Mouse (Mus musculus) liver, embryonic 14.5 days (tissue): ENCODE data around the gene Cmtm3. TPM values are rescaled to one million over a fixed set of nuclear protein-coding genes. Genes with fewer than 3 reads are reported as not detected.
A peak's percentile ranks its signal among the peaks of the same experiment; 100 is the strongest.

ENCODE experiments used
- ATAC-seq: fragments of 200-750 bp; cut with Nextera tagmentation; 2 replicates; pipeline ENCODE4 v1.8.0; 2017; ENCODE audit warnings: moderate number of reproducible peaks, mild to moderate bottlenecking, moderate library complexity; ENCODE audit not compliant: insufficient read depth
- DNase-seq, 3 experiments: peaks; one replicate each; pipeline ENCODE4 v3.0.0-alpha.2; 2012 to 2013; ENCODE audit warnings: low read depth in 3 of 3, low spot score in 3 of 3
- H3K27ac ChIP-seq: fragments of 300-500 bp; sonication (generic); 2 replicates; pipeline ENCODE4 v1.5.1; 2014; ENCODE audit warnings: moderate library complexity, mild to moderate bottlenecking, control low read depth, inconsistent platforms
- H3K27me3 ChIP-seq: fragments of 300-500 bp; sonication (generic); 2 replicates; pipeline ENCODE4 v1.6.1; 2014; ENCODE audit warnings: mild to moderate bottlenecking, low read length, moderate library complexity; ENCODE audit not compliant: control insufficient read depth, insufficient read depth
- H3K36me3 ChIP-seq: fragments of 300-500 bp; sonication (generic); replicated peaks from 2 replicates; pipeline ENCODE4 v1.6.1; 2014; ENCODE audit warnings: low read depth; ENCODE audit not compliant: control insufficient read depth, insufficient read depth
- H3K4me1 ChIP-seq, 2 experiments: fragments of 200-500 bp in 1 of 2; fragments of 300-500 bp in 1 of 2; sonication (generic) in 1 of 2; replicated peaks; 2 replicates each; pipeline ENCODE4 v1.6.1; 2012 to 2014; ENCODE audit warnings: antibody characterized with exemption in 1 of 2, inconsistent platforms in 1 of 2, low read length in 1 of 2; ENCODE audit not compliant: control insufficient read depth in 2 of 2, insufficient read depth in 2 of 2
- H3K4me2 ChIP-seq: fragments of 300-500 bp; sonication (generic); 2 replicates; pipeline ENCODE4 v1.6.1; 2014; ENCODE audit warnings: low read depth, mild to moderate bottlenecking, control low read depth, moderate library complexity
- H3K4me3 ChIP-seq, 2 experiments: fragments of 200-500 bp in 1 of 2; fragments of 300-500 bp in 1 of 2; sonication (generic) in 1 of 2; 2 replicates each; pipeline ENCODE4 v1.5.1; 2012 to 2014; ENCODE audit warnings: low read depth in 2 of 2, low read length in 2 of 2, mild to moderate bottlenecking in 2 of 2, control low read depth in 1 of 2, inconsistent platforms in 1 of 2, moderate library complexity in 1 of 2; ENCODE audit not compliant: insufficient read depth in 1 of 2
- H3K9ac ChIP-seq: fragments of 300-500 bp; sonication (generic); replicated peaks from 2 replicates; pipeline ENCODE4 v1.6.1; 2014; ENCODE audit warnings: mild to moderate bottlenecking, control low read depth, moderate library complexity
- H3K9me3 ChIP-seq: fragments of 300-500 bp; sonication (generic); 2 replicates; pipeline ENCODE4 v1.6.1; 2016; ENCODE audit warnings: low read length, mixed read lengths; ENCODE audit not compliant: control insufficient read depth
- CTCF ChIP-seq: IDR thresholded peaks from 2 replicates; pipeline ENCODE4 v1.5.1; 2016; ENCODE audit warnings: antibody characterized with exemption, low read depth, control low read depth
- EP300 ChIP-seq: IDR thresholded peaks from 2 replicates; pipeline ENCODE4 v1.6.1; 2016; ENCODE audit warnings: antibody characterized with exemption, low read depth
- WGBS: fragments of 180-500 bp; shearing (Covaris S2); extraction: QIAGEN DNeasy Blood & Tissue Kit; methylation state at CpG from one replicate; pipeline ENCODE4 v1.1.7; 2014; ENCODE audit not compliant: insufficient replicate concordance; 5-methylcytosine and 5-hydroxymethylcytosine counted together
- polyA plus RNA-seq, 2 experiments: library from polyadenylated mRNA; depleted of rRNA in 1 of 2; stranded (reverse) in 1 of 2; unstranded in 1 of 2; fragments of >200 nt; fragmentation: Nextera tagmentation in 1 of 2; extraction: Ambion mirVana in 1 of 2; gene quantifications; 2 replicates each; pipeline versions ENCODE4 v1.2.1 to v1.2.3; 2012 to 2014

Gene Cmtm3
- polyA plus RNA-seq, 2 experiments: 14.3 to 14.6 TPM

DNA sequence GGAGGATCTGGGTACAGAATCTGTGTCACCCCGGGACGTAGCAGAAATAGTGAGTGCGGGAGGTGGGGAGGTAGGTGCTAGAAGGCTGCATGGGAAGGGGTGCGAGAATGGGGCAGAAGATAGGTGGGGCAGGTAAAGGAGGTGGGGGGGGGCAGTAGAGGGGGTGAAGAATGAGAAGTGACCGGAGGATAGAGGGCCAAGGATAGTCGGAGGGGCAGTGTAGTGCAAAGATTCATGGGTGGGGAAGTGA is 698 bp downstream of the Cmtm3 start:
- no peak for TF ChIP-seq EP300
- TF ChIP-seq CTCF: no peak
- peak overlapping the region; percentile 50 to 61; a peak in 3 of 4 replicates for H3K4me3 ChIP-seq
- 4% methylated on average over 6 of the region's 6 CpGs for WGBS
- peak overlapping the region; percentile 73 for H3K4me2 ChIP-seq
- H3K36me3 ChIP-seq: no peaks in the 10 kb centered on the region
- ATAC-seq: no peak
- H3K27me3 ChIP-seq: peaks cover 2% of the 10 kb centered on the region; the same call in 1 of the 2 replicates
- H3K4me1 ChIP-seq: 0 out of 4 replicates have a peak, but pooled peaks cover 0 to 2% of the 10 kb centered on the region in 2 experiments
- no peaks in the 10 kb centered on the region for H3K9me3 ChIP-seq
- no peak overlapping the region; the same call in 1 of the 2 replicates for H3K9ac ChIP-seq
- H3K27ac ChIP-seq: no peak overlapping the region
- no peak for DNase-seq

DNA sequence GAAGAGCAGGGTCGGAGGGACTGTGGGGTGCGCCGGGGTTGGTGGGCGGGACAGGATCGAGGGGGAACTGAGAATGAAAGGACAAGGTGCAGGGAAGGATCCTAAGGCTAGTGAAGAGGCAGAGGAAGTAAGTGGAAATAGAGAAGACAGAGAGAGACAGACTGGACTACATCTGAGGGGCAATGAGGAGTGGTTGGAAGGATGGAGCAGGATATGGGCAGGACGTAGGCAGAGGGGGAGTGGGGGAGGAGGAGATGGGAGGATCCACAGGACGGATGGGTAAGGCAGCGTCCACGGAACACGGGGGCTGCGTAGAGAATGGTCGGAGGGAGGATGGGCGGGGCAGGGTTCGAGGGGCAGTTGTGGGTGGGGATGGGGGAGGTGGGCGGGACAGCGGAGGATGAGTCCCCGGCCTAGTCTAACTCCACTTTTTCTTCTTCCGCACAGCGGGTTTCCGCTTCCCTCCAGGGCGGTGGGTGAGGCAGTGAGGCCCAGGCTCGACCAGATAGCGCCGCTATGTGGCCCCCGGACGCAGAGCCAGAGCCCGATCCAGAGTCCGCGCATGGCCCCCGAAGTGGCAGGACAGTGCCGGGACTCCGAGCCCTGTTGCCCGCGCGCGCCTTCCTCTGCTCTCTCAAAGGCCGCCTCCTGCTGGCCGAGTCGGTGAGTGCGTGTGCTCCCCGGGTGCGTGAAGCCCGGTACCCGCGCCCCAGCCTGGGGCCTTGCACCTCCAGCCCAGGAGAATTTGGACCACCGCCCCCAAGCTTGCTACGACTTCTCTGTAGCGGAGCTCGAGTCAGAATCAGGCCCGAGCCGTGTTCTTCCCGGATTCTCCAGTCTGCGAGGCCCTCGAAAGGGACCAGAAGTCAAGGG is 1.3 kb downstream of the Cmtm3 start:
- Histone ChIP-seq H3K4me2 (peak overlapping the region; percentile 73), H3K4me3 (peak overlapping the region; percentile 50 to 61), H3K9me3 (no peaks in the 10 kb centered on the region), H3K27me3 (peaks cover 2% of the 10 kb centered on the region; the same call in 1 of the 2 replicates), H3K36me3 (no peaks in the 10 kb centered on the region), H3K9ac (peak overlapping the region; percentile 52), H3K4me1 (0 out of 4 replicates have a peak, but pooled peaks cover 0 to 2% of the 10 kb centered on the region in 2 experiments), H3K27ac (no peak overlapping the region)
- TF ChIP-seq EP300 (no peak), CTCF (peak; percentile 72)
- under 1% methylated on average over 44 of the region's 54 CpGs for WGBS
- peak; percentile 17 to 35 (median 24) for DNase-seq
- peak; percentile 71 for ATAC-seq

DNA sequence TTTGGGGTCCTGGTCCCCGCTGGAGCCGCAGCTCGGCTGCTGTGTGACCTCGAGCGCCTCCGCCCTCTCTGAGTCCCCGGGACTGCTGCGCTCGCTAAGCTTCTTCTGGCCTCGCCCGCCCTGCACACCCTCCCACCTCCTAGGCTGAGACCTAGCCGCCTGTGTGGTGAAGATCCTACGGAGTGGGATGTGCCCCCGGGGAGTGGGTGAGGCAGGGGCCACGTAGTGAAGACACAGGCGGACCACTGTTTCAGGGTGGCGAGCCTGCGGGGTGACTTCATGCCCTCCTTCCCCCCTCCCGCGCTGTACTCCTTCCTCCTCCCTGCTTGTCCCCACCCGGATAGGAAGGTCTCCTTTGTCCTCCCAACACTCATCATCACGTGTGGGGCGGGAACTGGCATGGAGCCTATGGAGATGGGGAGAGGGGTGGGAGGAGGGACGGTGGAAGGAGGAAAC is 1.9 kb downstream of the Cmtm3 start:
- Histone ChIP-seq H3K9me3 (no peaks in the 10 kb centered on the region), H3K4me3 (peak overlapping the region; percentile 50 to 61), H3K4me1 (0 out of 4 replicates have a peak, but pooled peaks cover 0 to 2% of the 10 kb centered on the region in 2 experiments), H3K36me3 (no peaks in the 10 kb centered on the region), H3K4me2 (peak overlapping the region; percentile 73), H3K27me3 (peaks cover 2% of the 10 kb centered on the region; the same call in 1 of the 2 replicates), H3K27ac (no peak overlapping the region), H3K9ac (peak overlapping the region; percentile 52)
- DNase-seq (peak in 1 of 3 experiments; percentile 28), ATAC-seq (peak; percentile 49)
- TF ChIP-seq CTCF (no peak), EP300 (no peak)
- 1% methylated on average over 24 of the region's 24 CpGs for WGBS

DNA sequence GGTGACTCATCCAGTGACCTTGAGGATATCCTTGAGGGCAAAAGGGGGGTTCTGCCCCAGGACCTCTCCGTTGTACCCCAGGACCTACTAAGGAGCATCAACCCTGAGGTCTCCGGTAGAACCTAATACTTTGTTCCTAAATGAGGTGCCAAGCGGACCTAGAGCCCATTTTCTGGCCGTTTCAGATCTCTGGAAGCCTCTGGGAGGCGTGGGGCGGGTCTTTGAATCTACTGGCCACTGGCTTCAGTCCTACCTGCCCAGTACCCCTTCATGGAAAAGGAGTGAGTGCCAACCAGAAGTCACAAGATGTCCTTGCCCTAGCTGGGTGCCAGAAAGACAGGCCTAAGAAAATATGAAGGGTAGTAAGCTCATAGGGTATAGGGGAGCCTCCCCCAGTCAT is 2.5 kb downstream of the Cmtm3 start:
- H3K4me3 ChIP-seq: peak overlapping the region in 1 of 2 experiments; percentile 61; a peak in 1 of 4 replicates
- no peak for ATAC-seq
- 0 out of 4 replicates have a peak, but pooled peaks cover 0 to 2% of the 10 kb centered on the region in 2 experiments for H3K4me1 ChIP-seq
- WGBS: 47% methylated on average over 6 of the region's 6 CpGs
- H3K9me3 ChIP-seq: no peaks in the 10 kb centered on the region
- TF ChIP-seq CTCF (no peak), EP300 (no peak)
- no peak for DNase-seq
- no peak overlapping the region for H3K27ac ChIP-seq
- peaks cover 2% of the 10 kb centered on the region; the same call in 1 of the 2 replicates for H3K27me3 ChIP-seq
- H3K4me2 ChIP-seq: no peak overlapping the region; the same call in 1 of the 2 replicates
- no peaks in the 10 kb centered on the region for H3K36me3 ChIP-seq
- no peak overlapping the region for H3K9ac ChIP-seq

DNA sequence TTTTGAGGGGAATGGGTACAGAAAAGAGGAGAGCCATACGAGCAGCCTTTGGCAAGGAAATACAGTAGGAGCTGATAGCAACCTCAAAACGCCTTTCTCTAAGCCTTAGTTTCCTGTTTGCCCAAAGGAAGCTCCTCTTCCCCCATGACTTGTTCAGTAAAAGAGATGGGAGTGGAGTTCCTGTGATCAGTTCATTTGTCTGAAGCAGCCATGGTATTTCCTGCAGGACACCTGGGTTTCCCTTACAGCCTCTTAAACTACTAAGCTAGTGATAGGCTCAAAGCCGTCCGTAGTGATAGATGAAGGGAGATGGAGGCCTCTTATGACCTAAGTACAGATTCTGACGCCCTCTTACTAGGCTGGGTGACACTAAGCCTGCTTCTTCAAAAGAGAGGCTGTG is 3.2 kb downstream of the Cmtm3 start:
- ATAC-seq (no peak), DNase-seq (no peak)
- Histone ChIP-seq H3K36me3 (no peaks in the 10 kb centered on the region; the same call in 1 of the 2 replicates), H3K27ac (no peak overlapping the region), H3K9me3 (no peaks in the 10 kb centered on the region), H3K4me3 (no peak overlapping the region), H3K4me2 (no peak overlapping the region), H3K9ac (no peak overlapping the region), H3K27me3 (peaks cover 2% of the 10 kb centered on the region; the same call in 1 of the 2 replicates), H3K4me1 (peaks cover 0 to 2% of the 10 kb centered on the region in 2 experiments; a peak in 1 of 4 replicates)
- TF ChIP-seq EP300: no peak
- TF ChIP-seq CTCF: no peak
- 44% methylated on average over 5 of the region's 5 CpGs for WGBS
